21 mouse cellular contexts compared by ENCODE assay signal in genomic region chr9:82510014-82510413, GRCm38 (mm10).
DNase-seq lines count a peak whose midpoint lies in the region; ATAC-seq and TF ChIP-seq lines count a peak whose summit lies in the region.
"Had no signal": no experiment of that assay in that cellular context is flagged by ENCODE, and none has a peak within 500 bp of the region (broad histone marks: within the 10 kb centered on the region; RNA-seq: fewer than 3 reads in every experiment).

No protein-coding gene starts in this region.

- H3K9ac ChIP-seq in hindbrain, embryonic 11.5 days (ENCODE audit: low read depth, low read length), result no peak overlapping the region
- H3K9ac ChIP-seq in hindbrain, embryonic 13.5 days, result no peak overlapping the region
- H3K9ac ChIP-seq in hindbrain, postnatal 0 days (replicated peaks; ENCODE audit: low read length), result no peak overlapping the region
- H3K9ac ChIP-seq: embryonic facial prominence, embryonic 12.5 days; forebrain, embryonic 12.5 days had no signal

- H3K36me3 ChIP-seq in hindbrain, embryonic 11.5 days (ENCODE audit: control insufficient read depth, insufficient read depth, low read length), result no peaks in the 10 kb centered on the region
- no peaks in the 10 kb centered on the region for H3K36me3 ChIP-seq in hindbrain, embryonic 10.5 days
- H3K36me3 ChIP-seq in hindbrain, embryonic 13.5 days, result no peaks in the 10 kb centered on the region
- H3K36me3 ChIP-seq in hindbrain, postnatal 0 days (ENCODE audit: insufficient read depth, low read length), result no peaks in the 10 kb centered on the region
- H3K36me3 ChIP-seq: embryonic facial prominence, embryonic 12.5 days; forebrain, embryonic 12.5 days; heart, embryonic 10.5 days had no signal

- no peaks in the 10 kb centered on the region for H3K9me3 ChIP-seq in hindbrain, embryonic 11.5 days (ENCODE audit: control insufficient read depth, low read length)
- H3K9me3 ChIP-seq in hindbrain, embryonic 10.5 days, result no peaks in the 10 kb centered on the region
- H3K9me3 ChIP-seq in hindbrain, embryonic 13.5 days, result no peaks in the 10 kb centered on the region
- no peaks in the 10 kb centered on the region for H3K9me3 ChIP-seq in hindbrain, postnatal 0 days (ENCODE audit: low read length)
- H3K9me3 ChIP-seq: embryonic facial prominence, embryonic 12.5 days; forebrain, embryonic 12.5 days; heart, embryonic 10.5 days had no signal

- H3K27ac ChIP-seq in hindbrain, embryonic 11.5 days (ENCODE audit: low read depth, low read length), result no peak overlapping the region
- H3K27ac ChIP-seq in hindbrain, embryonic 10.5 days, result no peak overlapping the region
- no peak overlapping the region for H3K27ac ChIP-seq in hindbrain, embryonic 13.5 days
- H3K27ac ChIP-seq in hindbrain, postnatal 0 days, result no peak overlapping the region
- H3K27ac ChIP-seq in cerebellum, adult 2 months (ENCODE audit: insufficient read depth, low read length), result no peak overlapping the region
- H3K27ac ChIP-seq: embryonic facial prominence, embryonic 12.5 days; forebrain, embryonic 12.5 days; heart, embryonic 10.5 days had no signal

- no peak for TF ChIP-seq POLR2A in brain, embryonic 14.5 days (IDR thresholded peaks at IDR 0.05; ENCODE audit: borderline replicate concordance, extremely low read depth, insufficient read depth, insufficient read length, poor library complexity, severe bottlenecking)
- no peak for TF ChIP-seq POLR2A in cerebellum, adult 2 months (IDR thresholded peaks at IDR 0.05; ENCODE audit: borderline replicate concordance, insufficient read depth, low read length)

- no peak overlapping the region for H3K4me2 ChIP-seq in hindbrain, embryonic 11.5 days (replicated peaks; ENCODE audit: low read depth, low read length)
- H3K4me2 ChIP-seq in hindbrain, embryonic 13.5 days, result no peak overlapping the region
- no peak overlapping the region for H3K4me2 ChIP-seq in hindbrain, postnatal 0 days (ENCODE audit: low read depth, low read length)
- H3K4me2 ChIP-seq: embryonic facial prominence, embryonic 12.5 days; forebrain, embryonic 12.5 days had no signal

- WGBS in hindbrain, embryonic 11.5 days, result 40% methylated on average over 2 of the region's 2 CpGs
- 59% methylated on average over 2 of the region's 2 CpGs for WGBS in hindbrain, embryonic 10.5 days
- WGBS in hindbrain, embryonic 13.5 days, result 31% methylated on average over 2 of the region's 2 CpGs
- 10% methylated on average over 2 of the region's 2 CpGs for WGBS in hindbrain, postnatal 0 days
- 21% methylated on average over 2 of the region's 2 CpGs for WGBS in cerebellum, adult 2 months

- H3K4me3 ChIP-seq in hindbrain, embryonic 11.5 days (ENCODE audit: low read depth, low read length), result no peak overlapping the region
- no peak overlapping the region for H3K4me3 ChIP-seq in hindbrain, embryonic 10.5 days
- no peak overlapping the region for H3K4me3 ChIP-seq in hindbrain, embryonic 13.5 days
- no peak overlapping the region for H3K4me3 ChIP-seq in hindbrain, postnatal 0 days (ENCODE audit: low read length)
- no peak overlapping the region for H3K4me3 ChIP-seq in cerebellum, adult 2 months (replicated peaks; ENCODE audit: insufficient read depth, low read depth, low read length)
- H3K4me3 ChIP-seq: embryonic facial prominence, embryonic 12.5 days; forebrain, embryonic 12.5 days; heart, embryonic 10.5 days had no signal

- TF ChIP-seq CTCF in brain, embryonic 14.5 days (IDR thresholded peaks at IDR 0.05; ENCODE audit: borderline replicate concordance, extremely low read depth, insufficient read depth, insufficient read length), result no peak
- TF ChIP-seq CTCF in hindbrain, postnatal 0 days (IDR thresholded peaks at IDR 0.05; ENCODE audit: low read depth), result no peak
- TF ChIP-seq CTCF in cerebellum, adult 2 months (IDR thresholded peaks at IDR 0.05; ENCODE audit: borderline replicate concordance, insufficient read depth, low read depth, low read length), result no peak

- no peaks in the 10 kb centered on the region for H3K27me3 ChIP-seq in hindbrain, embryonic 11.5 days (ENCODE audit: control insufficient read depth, insufficient read depth, low read length)
- no peaks in the 10 kb centered on the region for H3K27me3 ChIP-seq in hindbrain, embryonic 10.5 days (ENCODE audit: insufficient read depth, poor library complexity, severe bottlenecking)
- H3K27me3 ChIP-seq in hindbrain, embryonic 13.5 days, result no peaks in the 10 kb centered on the region
- H3K27me3 ChIP-seq in hindbrain, postnatal 0 days (ENCODE audit: insufficient read depth, low read length), result no peaks in the 10 kb centered on the region
- H3K27me3 ChIP-seq in cerebellum, adult 2 months (ENCODE audit: control insufficient read depth, insufficient read depth, low read length), result no peaks in the 10 kb centered on the region
- H3K27me3 ChIP-seq: CH12.LX; embryonic facial prominence, embryonic 12.5 days; forebrain, embryonic 12.5 days; Patski had no signal

- peak; percentile 3 for DNase-seq in hindbrain, embryonic 11.5 days (ENCODE audit: low spot score)
- DNase-seq in hindbrain, embryonic 10.5 days (ENCODE audit: low spot score), result no peak
- DNase-seq in brain, embryonic 14.5 days (ENCODE audit: low read depth), result peak; percentile 52
- peak; percentile 47 for DNase-seq in hindbrain, postnatal 0 days (ENCODE audit: low spot score)
- DNase-seq in cerebellum, adult 2 months, result no peak
- no peak for DNase-seq in right cerebral cortex, adult 18-20 months
- DNase-seq: adrenal gland, postnatal 14 days; cerebellum, adult 18-20 months; cerebellum, postnatal 10 days; gastrocnemius, postnatal 36 days; heart, adult 11 months; heart, postnatal 14 days; kidney, adult 11 months had no signal

- no peaks in the 10 kb centered on the region for H3K4me1 ChIP-seq in hindbrain, embryonic 11.5 days (replicated peaks; ENCODE audit: control insufficient read depth, insufficient read depth, low read length)
- no peaks in the 10 kb centered on the region for H3K4me1 ChIP-seq in hindbrain, embryonic 10.5 days (replicated peaks)
- H3K4me1 ChIP-seq in hindbrain, embryonic 13.5 days (replicated peaks), result no peaks in the 10 kb centered on the region
- no peaks in the 10 kb centered on the region for H3K4me1 ChIP-seq in hindbrain, postnatal 0 days (ENCODE audit: insufficient read depth, low read length)
- no peaks in the 10 kb centered on the region for H3K4me1 ChIP-seq in cerebellum, adult 2 months (ENCODE audit: control insufficient read depth, insufficient read depth, low read length)
- H3K4me1 ChIP-seq: embryonic facial prominence, embryonic 12.5 days; forebrain, embryonic 12.5 days; heart, embryonic 10.5 days had no signal

- ATAC-seq in hindbrain, embryonic 11.5 days (ENCODE audit: low FRiP score), result 0 out of 2 replicates have a peak, but pooled peaks have one; percentile 26
- peak; percentile 71; the same call in 1 of the 2 replicates for ATAC-seq in hindbrain, embryonic 13.5 days (ENCODE audit: low FRiP score)
- no peak for ATAC-seq in hindbrain, postnatal 0 days
- no peak for ATAC-seq in megakaryocyte, adult 5-6 weeks (ENCODE audit: poor library complexity, severe bottlenecking)
- ATAC-seq: activated CD4-positive, CD25-positive, alpha-beta regulatory T cell, adult 4 months; Patski had no signal

Comparison
In these comparisons a context has a peak if more than half of its experiments do, and no peak if none do; other contexts are left out.
1. ATAC-seq: peak in hindbrain, embryonic 11.5 days (single experiment) and hindbrain, embryonic 13.5 days (single experiment); none in hindbrain, postnatal 0 days (single experiment) and megakaryocyte, adult 5-6 weeks (single experiment).
2. DNase-seq: peak in hindbrain, embryonic 11.5 days (single experiment), brain, embryonic 14.5 days (single experiment) and hindbrain, postnatal 0 days (single experiment); none in hindbrain, embryonic 10.5 days (single experiment), cerebellum, adult 2 months (0 of 2) and right cerebral cortex, adult 18-20 months (single experiment).